Mouse (Mus musculus): ENCODE results near the gene Nceh1.

- TF ChIP-seq USF1 (IDR thresholded peaks at IDR 0.05; ENCODE audit: low read depth) (no peak), MAX (IDR thresholded peaks at IDR 0.05; ENCODE audit: low read depth) (no peak), TCF3 (IDR thresholded peaks at IDR 0.05; ENCODE audit: insufficient read length, low read depth) (no peak), POLR2AphosphoS2 (IDR thresholded peaks at IDR 0.05; ENCODE audit: insufficient read length, low read depth) (no peak), POLR2A (IDR thresholded peaks at IDR 0.05; ENCODE audit: insufficient read length, low read depth) (no peak), E2F4 (IDR thresholded peaks at IDR 0.05; ENCODE audit: insufficient read depth) (no peak)
Observed at GRCm38 (mm10) chr3:27290285-27290684, 107.5 kb downstream of the Nceh1 start.

All from myocyte (in vitro differentiated cells).